Mouse (Mus musculus): ENCODE measurements around the gene Gm4131. TPM values are rescaled to one million over a fixed set of nuclear protein-coding genes. Genes with fewer than 3 reads are reported as not detected.

The Gm4131 gene
- polyA plus RNA-seq, 1 experiment, result not detected

DNA sequence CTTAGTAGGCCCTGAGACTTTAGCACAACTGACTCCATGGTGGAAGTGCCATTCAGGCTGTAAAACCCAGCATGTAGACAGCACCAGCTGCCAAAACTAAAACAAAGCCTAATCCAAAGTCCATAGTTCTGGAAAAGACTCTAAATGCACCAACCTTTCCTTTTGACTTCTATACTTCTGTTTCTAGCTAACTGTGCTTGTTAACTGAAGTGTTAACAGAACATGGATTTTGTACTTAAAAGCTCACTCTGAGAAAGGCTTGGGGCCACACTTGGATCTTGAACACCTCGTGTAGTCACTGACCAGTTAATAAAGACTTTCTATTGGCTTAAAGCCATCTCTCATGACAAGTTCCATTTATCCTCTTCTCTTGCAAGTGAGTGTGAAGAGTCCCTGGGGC, 123.8 kb downstream of the Gm4131 start:
- TF ChIP-seq CTCF (IDR thresholded peaks at IDR 0.05; ENCODE audit: control insufficient read depth, insufficient read depth, insufficient read length), result no peak
- TF ChIP-seq FOSL1 (IDR thresholded peaks at IDR 0.05; ENCODE audit: insufficient read depth, low read length, poor library complexity, severe bottlenecking), result no peak
- no peak for TF ChIP-seq MAX (IDR thresholded peaks at IDR 0.05)
- no peak for TF ChIP-seq USF1 (IDR thresholded peaks at IDR 0.05; ENCODE audit: low read depth)
- TF ChIP-seq MYOD1 (IDR thresholded peaks at IDR 0.05; ENCODE audit: control insufficient read depth, insufficient read length, low read depth), result no peak
- Histone ChIP-seq H3K4me3 (ENCODE audit: insufficient read depth, poor library complexity, severe bottlenecking) (no peak overlapping the region), H3K79me2 (ENCODE audit: control insufficient read depth, insufficient read depth) (no peaks in the 10 kb centered on the region), H3K27me3 (ENCODE audit: control insufficient read depth, insufficient read depth, insufficient read length) (peaks cover 3% of the 10 kb centered on the region), H3ac (ENCODE audit: control insufficient read depth, insufficient read length, low read depth) (no peak overlapping the region), H3K36me3 (ENCODE audit: control insufficient read depth, insufficient read depth) (no peaks in the 10 kb centered on the region), H3K79me3 (ENCODE audit: low read depth) (no peaks in the 10 kb centered on the region)

DNA sequence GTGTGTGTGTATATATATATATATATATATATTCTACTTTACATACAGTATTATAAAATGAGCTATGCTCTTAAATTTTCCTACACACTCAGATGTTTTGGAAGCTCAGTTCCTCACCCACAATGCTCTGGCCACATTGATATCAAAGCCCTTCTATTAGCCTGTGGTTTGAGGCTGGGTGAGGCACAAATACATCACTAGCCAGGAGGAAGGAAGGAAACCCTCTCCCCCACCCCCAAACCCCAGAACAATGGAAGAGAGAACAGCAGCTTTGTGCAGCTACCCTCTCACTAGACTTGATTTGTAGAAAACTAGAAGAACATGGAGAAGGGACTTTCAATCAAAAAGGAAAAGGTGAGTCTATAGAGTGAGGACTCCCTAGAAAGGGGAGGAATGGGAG, 126.7 kb downstream of the Gm4131 start:
- TF ChIP-seq MYOD1 (IDR thresholded peaks at IDR 0.05; ENCODE audit: control insufficient read depth, insufficient read length, low read depth) (no peak), CEBPB (IDR thresholded peaks at IDR 0.05; ENCODE audit: low read depth) (no peak), MAX (IDR thresholded peaks at IDR 0.05) (no peak)
- Histone ChIP-seq H3K36me3 (ENCODE audit: control insufficient read depth, insufficient read depth) (no peaks in the 10 kb centered on the region), H3ac (ENCODE audit: control insufficient read depth, insufficient read length, low read depth) (no peak overlapping the region), H3K27me3 (ENCODE audit: control insufficient read depth, insufficient read depth, insufficient read length) (peaks cover 3% of the 10 kb centered on the region), H3K79me3 (ENCODE audit: low read depth) (no peaks in the 10 kb centered on the region), H3K79me2 (ENCODE audit: control insufficient read depth, insufficient read depth) (no peaks in the 10 kb centered on the region), H3K4me3 (ENCODE audit: insufficient read depth, poor library complexity, severe bottlenecking) (no peak overlapping the region)

DNA sequence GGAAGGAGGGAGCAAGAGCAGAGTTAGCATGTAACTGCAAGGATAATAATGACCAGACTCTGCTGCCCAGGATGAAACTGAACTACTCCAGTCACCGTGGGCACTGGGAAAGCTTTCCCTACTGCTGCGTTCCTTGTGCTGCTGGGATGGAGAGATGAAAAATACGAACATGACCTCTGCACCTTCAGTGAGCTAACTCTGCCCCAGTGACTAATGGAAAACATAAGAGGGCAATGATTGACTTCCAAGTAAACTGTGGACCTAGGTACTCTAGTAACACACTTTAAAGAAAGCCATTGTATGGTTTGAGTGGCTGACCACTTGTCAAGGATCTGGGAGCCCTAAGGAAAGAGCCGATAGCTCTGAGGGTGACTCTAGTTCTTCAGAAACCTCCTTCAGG, 128.5 kb downstream of the Gm4131 start:
- no peak for TF ChIP-seq MYOG (IDR thresholded peaks at IDR 0.05; ENCODE audit: control insufficient read depth, extremely low read depth, insufficient read length)
- no peak for TF ChIP-seq USF1 (IDR thresholded peaks at IDR 0.05; ENCODE audit: low read depth)
- no peak for TF ChIP-seq FOSL1 (IDR thresholded peaks at IDR 0.05; ENCODE audit: insufficient read depth, low read length, poor library complexity, severe bottlenecking)
- TF ChIP-seq CEBPB (IDR thresholded peaks at IDR 0.05; ENCODE audit: low read depth), result no peak
- TF ChIP-seq CTCF (IDR thresholded peaks at IDR 0.05; ENCODE audit: control insufficient read depth, insufficient read depth, insufficient read length), result no peak
- TF ChIP-seq MAX (IDR thresholded peaks at IDR 0.05), result no peak
- TF ChIP-seq MYOD1 (IDR thresholded peaks at IDR 0.05; ENCODE audit: control insufficient read depth, insufficient read length, low read depth), result no peak
- H3K79me2 ChIP-seq (ENCODE audit: control insufficient read depth, insufficient read depth), result no peaks in the 10 kb centered on the region
- no peaks in the 10 kb centered on the region for H3K36me3 ChIP-seq (ENCODE audit: control insufficient read depth, insufficient read depth)
- H3ac ChIP-seq (ENCODE audit: control insufficient read depth, insufficient read length, low read depth), result no peak overlapping the region
- no peak overlapping the region for H3K4me3 ChIP-seq (ENCODE audit: insufficient read depth, poor library complexity, severe bottlenecking)
- no peaks in the 10 kb centered on the region for H3K79me3 ChIP-seq (ENCODE audit: low read depth)
- H3K27me3 ChIP-seq (ENCODE audit: control insufficient read depth, insufficient read depth, insufficient read length), result peaks cover 3% of the 10 kb centered on the region

DNA sequence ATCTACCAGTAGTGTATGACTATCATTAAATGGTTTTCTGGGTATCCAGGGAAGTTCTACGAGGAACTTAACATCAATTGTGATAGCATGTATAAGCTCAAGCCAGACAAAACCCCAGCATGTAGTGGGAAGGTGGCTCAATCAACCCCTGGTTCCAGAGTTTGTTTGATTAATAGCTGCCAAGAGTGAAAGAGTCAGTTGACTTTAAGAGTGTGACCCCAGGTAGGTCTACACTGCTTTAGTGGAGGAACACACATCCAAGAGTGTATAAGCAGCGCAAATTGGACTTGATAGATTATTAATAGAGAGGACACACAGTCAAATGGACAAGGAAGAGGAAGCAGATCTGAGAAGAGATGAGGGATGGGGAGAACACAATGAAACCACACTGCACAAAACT, 128.9 kb downstream of the Gm4131 start:
- Histone ChIP-seq H3K79me2 (ENCODE audit: control insufficient read depth, insufficient read depth) (no peaks in the 10 kb centered on the region), H3K4me3 (ENCODE audit: insufficient read depth, poor library complexity, severe bottlenecking) (no peak overlapping the region), H3K27me3 (ENCODE audit: control insufficient read depth, insufficient read depth, insufficient read length) (peaks cover 3% of the 10 kb centered on the region), H3ac (ENCODE audit: control insufficient read depth, insufficient read length, low read depth) (no peak overlapping the region), H3K79me3 (ENCODE audit: low read depth) (no peaks in the 10 kb centered on the region), H3K36me3 (ENCODE audit: control insufficient read depth, insufficient read depth) (no peaks in the 10 kb centered on the region)
- TF ChIP-seq MYOG (IDR thresholded peaks at IDR 0.05; ENCODE audit: control insufficient read depth, extremely low read depth, insufficient read length) (no peak), MYOD1 (IDR thresholded peaks at IDR 0.05; ENCODE audit: control insufficient read depth, insufficient read length, low read depth) (no peak), CTCF (IDR thresholded peaks at IDR 0.05; ENCODE audit: control insufficient read depth, insufficient read depth, insufficient read length) (no peak), CEBPB (IDR thresholded peaks at IDR 0.05; ENCODE audit: low read depth) (no peak), USF1 (IDR thresholded peaks at IDR 0.05; ENCODE audit: low read depth) (no peak), MAX (IDR thresholded peaks at IDR 0.05) (no peak), FOSL1 (IDR thresholded peaks at IDR 0.05; ENCODE audit: insufficient read depth, low read length, poor library complexity, severe bottlenecking) (no peak)

DNA sequence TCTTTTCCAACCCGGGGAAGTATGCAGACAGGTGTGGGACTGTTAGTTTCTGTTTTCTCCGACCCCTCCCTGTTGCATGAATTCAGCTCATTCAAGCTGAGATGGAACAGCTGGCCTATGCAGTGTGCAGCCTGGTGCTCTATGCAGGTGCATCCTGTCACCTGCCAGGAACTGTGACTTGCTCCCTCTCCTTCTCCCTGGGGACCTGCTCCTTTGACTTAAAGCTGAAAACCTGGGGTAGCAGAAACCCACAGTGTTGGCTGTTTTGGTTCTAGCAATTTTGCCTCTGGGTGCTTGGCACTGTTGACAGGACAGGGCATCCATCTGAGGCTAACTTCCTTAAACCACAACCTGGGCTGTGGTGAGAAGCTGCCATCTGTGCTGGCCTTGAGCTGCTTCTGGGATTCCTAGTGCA, 141.4 kb downstream of the Gm4131 start:
- H3K27me3 ChIP-seq (ENCODE audit: control insufficient read depth, insufficient read depth, insufficient read length), result peaks cover 4% of the 10 kb centered on the region
- H3K4me3 ChIP-seq (ENCODE audit: insufficient read depth, poor library complexity, severe bottlenecking), result no peak overlapping the region
- no peak overlapping the region for H3ac ChIP-seq (ENCODE audit: control insufficient read depth, insufficient read length, low read depth)
- no peaks in the 10 kb centered on the region for H3K79me3 ChIP-seq (ENCODE audit: low read depth)
- H3K79me2 ChIP-seq (ENCODE audit: control insufficient read depth, insufficient read depth), result no peaks in the 10 kb centered on the region
- TF ChIP-seq MAX (IDR thresholded peaks at IDR 0.05), result no peak
- no peak for TF ChIP-seq CEBPB (IDR thresholded peaks at IDR 0.05; ENCODE audit: low read depth)
- TF ChIP-seq FOSL1 (IDR thresholded peaks at IDR 0.05; ENCODE audit: insufficient read depth, low read length, poor library complexity, severe bottlenecking), result no peak
- TF ChIP-seq MYOD1 (IDR thresholded peaks at IDR 0.05; ENCODE audit: control insufficient read depth, insufficient read length, low read depth), result no peak
- no peak for TF ChIP-seq CTCF (IDR thresholded peaks at IDR 0.05; ENCODE audit: control insufficient read depth, insufficient read depth, insufficient read length)
- TF ChIP-seq USF1 (IDR thresholded peaks at IDR 0.05; ENCODE audit: low read depth), result no peak
- TF ChIP-seq MYOG (IDR thresholded peaks at IDR 0.05; ENCODE audit: control insufficient read depth, extremely low read depth, insufficient read length), result no peak
- no peaks in the 10 kb centered on the region for H3K36me3 ChIP-seq (ENCODE audit: control insufficient read depth, insufficient read depth)

DNA sequence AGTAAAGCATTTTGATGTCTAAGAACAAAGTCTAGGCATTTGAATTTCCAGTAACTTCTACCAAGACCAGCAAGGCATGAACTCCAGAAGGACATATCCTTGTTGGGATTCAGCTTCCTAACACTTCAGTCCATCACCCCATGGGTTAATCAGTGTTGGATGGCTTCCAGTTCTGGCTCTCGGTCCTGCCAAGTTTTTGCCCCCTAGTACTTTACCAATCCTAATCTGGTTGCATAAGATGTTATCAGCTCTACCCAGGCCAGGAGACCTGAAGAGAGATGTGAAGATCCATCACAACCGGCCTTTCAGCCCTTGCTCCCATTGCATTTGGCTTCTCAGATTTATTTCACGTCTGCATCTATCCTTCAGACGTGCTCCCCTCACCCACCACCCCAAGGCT, 144.5 kb downstream of the Gm4131 start:
- no peak overlapping the region for H3K4me3 ChIP-seq (ENCODE audit: insufficient read depth, poor library complexity, severe bottlenecking)
- H3K79me3 ChIP-seq (ENCODE audit: low read depth), result no peaks in the 10 kb centered on the region
- no peaks in the 10 kb centered on the region for H3K36me3 ChIP-seq (ENCODE audit: control insufficient read depth, insufficient read depth)
- H3ac ChIP-seq (ENCODE audit: control insufficient read depth, insufficient read length, low read depth), result no peak overlapping the region
- TF ChIP-seq MAX (IDR thresholded peaks at IDR 0.05) (no peak), MYOD1 (IDR thresholded peaks at IDR 0.05; ENCODE audit: control insufficient read depth, insufficient read length, low read depth) (no peak), CTCF (IDR thresholded peaks at IDR 0.05; ENCODE audit: control insufficient read depth, insufficient read depth, insufficient read length) (no peak), USF1 (IDR thresholded peaks at IDR 0.05; ENCODE audit: low read depth) (no peak), FOSL1 (IDR thresholded peaks at IDR 0.05; ENCODE audit: insufficient read depth, low read length, poor library complexity, severe bottlenecking) (no peak), MYOG (IDR thresholded peaks at IDR 0.05; ENCODE audit: control insufficient read depth, extremely low read depth, insufficient read length) (no peak), CEBPB (IDR thresholded peaks at IDR 0.05; ENCODE audit: low read depth) (no peak)
- H3K79me2 ChIP-seq (ENCODE audit: control insufficient read depth, insufficient read depth), result no peaks in the 10 kb centered on the region
- no peaks in the 10 kb centered on the region for H3K27me3 ChIP-seq (ENCODE audit: control insufficient read depth, insufficient read depth, insufficient read length)
